Mouse (Mus musculus) cerebellum, adult 9-11 months (tissue): ENCODE results near the gene 1810062G17Rik.

Experiments used
- DNase-seq: peaks from one replicate; pipeline ENCODE4 v3.0.0; 2022

Gene 1810062G17Rik

GRCm38 (mm10) chr3:36478776-36479175 lies 3.0 kb downstream of the 1810062G17Rik start:
- DNase-seq = no peak

- no peak for DNase-seq
These were observed 4.7 kb downstream of the 1810062G17Rik start for GRCm38 (mm10) chr3:36480486-36480885.

- peak; percentile 30 for DNase-seq
These were observed 6.0 kb downstream of the 1810062G17Rik start for GRCm38 (mm10) chr3:36481776-36482193.

- no peak for DNase-seq
These were observed 7.2 kb downstream of the 1810062G17Rik start for GRCm38 (mm10) chr3:36482940-36483339.

GRCm38 (mm10) chr3:36484292-36484691 lies 8.6 kb downstream of the 1810062G17Rik start:
- no peak for DNase-seq

GRCm38 (mm10) chr3:36486176-36486575 lies 10.4 kb downstream of the 1810062G17Rik start:
- no peak for DNase-seq

- DNase-seq = no peak
These were observed 11.1 kb downstream of the 1810062G17Rik start for GRCm38 (mm10) chr3:36486881-36487280.

- no peak for DNase-seq
These were observed 12.6 kb downstream of the 1810062G17Rik start for GRCm38 (mm10) chr3:36488367-36488766.

GRCm38 (mm10) chr3:36488899-36489589 lies 13.3 kb downstream of the 1810062G17Rik start:
- DNase-seq = no peak

- DNase-seq = no peak
These were observed 13.8 kb downstream of the 1810062G17Rik start for GRCm38 (mm10) chr3:36489590-36489910.

- DNase-seq = no peak
These were observed 15.8 kb downstream of the 1810062G17Rik start for GRCm38 (mm10) chr3:36491535-36491934.

GRCm38 (mm10) chr3:36492716-36493391 lies 17.1 kb downstream of the 1810062G17Rik start:
- no peak for DNase-seq

- no peak for DNase-seq
These were observed 18.0 kb downstream of the 1810062G17Rik start for GRCm38 (mm10) chr3:36493641-36494283.

GRCm38 (mm10) chr3:36494613-36495012 lies 18.9 kb downstream of the 1810062G17Rik start:
- DNase-seq = no peak

GRCm38 (mm10) chr3:36495436-36495835 lies 19.7 kb downstream of the 1810062G17Rik start:
- peak; percentile 73 for DNase-seq

GRCm38 (mm10) chr3:36496273-36496672 lies 20.5 kb downstream of the 1810062G17Rik start:
- DNase-seq = no peak

- peak; percentile 37 for DNase-seq
These were observed 21.0 kb downstream of the 1810062G17Rik start for GRCm38 (mm10) chr3:36496746-36497145.

GRCm38 (mm10) chr3:36498224-36498623 lies 22.5 kb downstream of the 1810062G17Rik start:
- no peak for DNase-seq

- no peak for DNase-seq
These were observed 23.7 kb downstream of the 1810062G17Rik start for GRCm38 (mm10) chr3:36499418-36499817.

GRCm38 (mm10) chr3:36500976-36501375 lies 25.2 kb downstream of the 1810062G17Rik start:
- DNase-seq = no peak

GRCm38 (mm10) chr3:36501546-36501945 lies 25.8 kb downstream of the 1810062G17Rik start:
- DNase-seq = no peak

GRCm38 (mm10) chr3:36505306-36505705 lies 29.6 kb downstream of the 1810062G17Rik start:
- no peak for DNase-seq

GRCm38 (mm10) chr3:36505809-36506735 lies 30.3 kb downstream of the 1810062G17Rik start:
- no peak for DNase-seq
